9 mouse cellular contexts compared by ENCODE assay signal in the genomic region with DNA sequence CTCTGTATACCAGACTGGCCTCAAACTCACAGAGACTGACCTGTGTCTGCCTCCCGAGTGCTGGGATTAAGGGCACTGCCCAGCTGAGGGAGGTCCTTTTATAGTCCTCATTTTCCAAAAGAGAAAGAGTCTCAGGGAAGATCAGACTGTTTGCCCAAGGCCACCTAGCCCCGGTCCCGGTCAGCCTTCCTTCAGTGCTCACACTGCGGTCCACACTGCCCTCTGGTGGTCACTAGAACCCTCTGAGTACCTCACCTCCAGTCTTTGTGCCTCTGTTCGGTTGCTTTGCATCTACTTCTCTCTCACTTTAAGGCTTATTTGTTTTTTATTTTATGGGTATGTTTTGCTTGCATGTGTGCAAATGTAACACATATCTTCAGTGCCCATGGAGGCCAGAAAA. TPM values are rescaled to one million over a fixed set of nuclear protein-coding genes. Genes with fewer than 3 reads are reported as not detected.
DNase-seq lines count a peak whose midpoint lies in the region; ATAC-seq lines count a peak whose summit lies in the region.
"Had no signal": no experiment of that assay in that cellular context is flagged by ENCODE, and none has a peak within 500 bp of the region (broad histone marks: within the 10 kb centered on the region; RNA-seq: fewer than 3 reads in every experiment).

No protein-coding gene starts in this region.

- no peak overlapping the region for H3K4me3 ChIP-seq in hindbrain, embryonic 16.5 days (ENCODE audit: low read length)

- peak; percentile 84 for ATAC-seq in hindbrain, embryonic 16.5 days
- ATAC-seq in megakaryocyte progenitor cell, adult 5-6 weeks (replicated peaks; ENCODE audit: poor library complexity) = peak; percentile 70

- H3K9ac ChIP-seq in hindbrain, embryonic 16.5 days (ENCODE audit: low read depth, low read length) = no peak overlapping the region

- H3K9me3 ChIP-seq in hindbrain, embryonic 16.5 days (ENCODE audit: control insufficient read depth, low read length) = no peaks in the 10 kb centered on the region

- WGBS in hindbrain, embryonic 16.5 days = 10% methylated on average over 5 of the region's 5 CpGs

- H3K27me3 ChIP-seq in hindbrain, embryonic 16.5 days (replicated peaks; ENCODE audit: control insufficient read depth, insufficient read depth, low read length) = no peaks in the 10 kb centered on the region

- no peak overlapping the region for H3K27ac ChIP-seq in hindbrain, embryonic 16.5 days (ENCODE audit: low read depth, low read length)
- H3K27ac ChIP-seq: macrophage had no signal

- no peaks in the 10 kb centered on the region for H3K4me1 ChIP-seq in hindbrain, embryonic 16.5 days (ENCODE audit: control insufficient read depth, insufficient read depth, low read depth, low read length)

- H3K4me2 ChIP-seq in hindbrain, embryonic 16.5 days (ENCODE audit: low read length) = no peak overlapping the region

- DNase-seq in NIH3T3 (ENCODE audit: low read depth) = peak; percentile 92
- DNase-seq in cerebellum, adult 9-11 months = peak; percentile 74
- DNase-seq in frontal cortex, postnatal 36 days (ENCODE audit: low spot score in 2 of 2) = peak; percentile 76
- DNase-seq in left cerebral cortex, adult 18-20 months (ENCODE audit: low spot score in 2 of 2) = peak; percentile 81 to 91
- DNase-seq in right cerebral cortex, adult 2 months (ENCODE audit: low spot score in 2 of 2) = peak; percentile 82 to 84
- peak; percentile 90 for DNase-seq in urinary bladder, postnatal 14 days (ENCODE audit: low spot score)

- no peaks in the 10 kb centered on the region for H3K36me3 ChIP-seq in hindbrain, embryonic 16.5 days (ENCODE audit: control insufficient read depth, insufficient read depth, low read length)

RNA-seq across cellular contexts. Expression of gene Actr10, which starts 26.6 kb away (rescaled TPM):
- 172 and 196 TPM in 2 replicates for polyA plus RNA-seq in hindbrain, embryonic 16.5 days (2015; fragmentation: Nextera tagmentation; extraction: Ambion mirVana)
- 100 to 1,000 TPM; 165 to 169 TPM for total RNA-seq in left cerebral cortex, adult 18-20 months (2021)
- total RNA-seq in megakaryocyte progenitor cell, adult 5-6 weeks (2015) = 92.6 and 131 TPM in 2 replicates
- total RNA-seq in megakaryocyte progenitor cell, adult 5-6 weeks (2017) = 47.2 and 60.3 TPM in 2 replicates
